Mouse (Mus musculus) right cerebral cortex, postnatal 25 days (tissue): ENCODE data around the gene Stk24.

ENCODE experiments used
- DNase-seq: peaks from one replicate; pipeline ENCODE4 v3.0.0; 2022

The Stk24 gene

GRCm38 (mm10) chr14:121348256-121348655, 31.6 kb downstream of the Stk24 start:
- no peak for DNase-seq

- DNase-seq: no peak
Observed at GRCm38 (mm10) chr14:121347134-121347533, 32.7 kb downstream of the Stk24 start.

GRCm38 (mm10) chr14:121346654-121347053, 33.2 kb downstream of the Stk24 start:
- DNase-seq: no peak

- no peak for DNase-seq
Observed at GRCm38 (mm10) chr14:121346053-121346452, 33.8 kb downstream of the Stk24 start.

- no peak for DNase-seq
Observed at GRCm38 (mm10) chr14:121344928-121345327, 34.9 kb downstream of the Stk24 start.

GRCm38 (mm10) chr14:121342885-121343284, 36.9 kb downstream of the Stk24 start:
- no peak for DNase-seq

- no peak for DNase-seq
Observed at GRCm38 (mm10) chr14:121339951-121340401, 39.8 kb downstream of the Stk24 start.

- no peak for DNase-seq
Observed at GRCm38 (mm10) chr14:121338819-121339573, 40.8 kb downstream of the Stk24 start.

GRCm38 (mm10) chr14:121330090-121330408, 49.8 kb downstream of the Stk24 start:
- no peak for DNase-seq

- DNase-seq: no peak
Observed at GRCm38 (mm10) chr14:121329401-121330089, 50.3 kb downstream of the Stk24 start.

- DNase-seq: no peak
Observed at GRCm38 (mm10) chr14:121328878-121329277, 50.9 kb downstream of the Stk24 start.

GRCm38 (mm10) chr14:121326432-121326831, 53.4 kb downstream of the Stk24 start:
- no peak for DNase-seq

GRCm38 (mm10) chr14:121324521-121325330, 55.1 kb downstream of the Stk24 start:
- DNase-seq: peak; percentile 37

GRCm38 (mm10) chr14:121322641-121323040, 57.2 kb downstream of the Stk24 start:
- DNase-seq: peak; percentile 61

GRCm38 (mm10) chr14:121322150-121322549, 57.7 kb downstream of the Stk24 start:
- DNase-seq: no peak

GRCm38 (mm10) chr14:121318382-121318781, 61.4 kb downstream of the Stk24 start:
- DNase-seq: no peak

GRCm38 (mm10) chr14:121317312-121317671, 62.5 kb downstream of the Stk24 start:
- DNase-seq: no peak

GRCm38 (mm10) chr14:121316631-121317311, 63.0 kb downstream of the Stk24 start:
- no peak for DNase-seq

GRCm38 (mm10) chr14:121316136-121316535, 63.7 kb downstream of the Stk24 start:
- DNase-seq: no peak

GRCm38 (mm10) chr14:121314934-121315333, 64.9 kb downstream of the Stk24 start:
- no peak for DNase-seq

GRCm38 (mm10) chr14:121313283-121313682, 66.5 kb downstream of the Stk24 start:
- DNase-seq: no peak

GRCm38 (mm10) chr14:121311083-121311482, 68.7 kb downstream of the Stk24 start:
- no peak for DNase-seq
